Mouse (Mus musculus) C2C12 (cell line): Measurements from ENCODE around the gene Fmnl3.

Experiments
- CTCF ChIP-seq: IDR thresholded peaks from one replicate; pipeline ENCODE4 v1.5.1; 2011; ENCODE audit not compliant: control insufficient read depth, insufficient read depth, insufficient read length
- FOSL1 ChIP-seq: IDR thresholded peaks from one replicate; pipeline ENCODE4 v1.8.0; 2011; ENCODE audit warnings: mild to moderate bottlenecking, low read length; ENCODE audit not compliant: poor library complexity, insufficient read depth, severe bottlenecking
- MAX ChIP-seq: IDR thresholded peaks from one replicate; pipeline ENCODE4 v1.6.1; 2011; ENCODE audit warnings: mild to moderate bottlenecking, control low read depth
- MYOD1 ChIP-seq: IDR thresholded peaks from one replicate; pipeline ENCODE4 v1.6.1; 2011; ENCODE audit warnings: low read depth; ENCODE audit not compliant: control insufficient read depth, insufficient read length
- USF1 ChIP-seq: IDR thresholded peaks from one replicate; pipeline ENCODE4 v1.6.1; 2011; ENCODE audit warnings: low read depth, mild to moderate bottlenecking, control low read depth, moderate library complexity

DNA sequence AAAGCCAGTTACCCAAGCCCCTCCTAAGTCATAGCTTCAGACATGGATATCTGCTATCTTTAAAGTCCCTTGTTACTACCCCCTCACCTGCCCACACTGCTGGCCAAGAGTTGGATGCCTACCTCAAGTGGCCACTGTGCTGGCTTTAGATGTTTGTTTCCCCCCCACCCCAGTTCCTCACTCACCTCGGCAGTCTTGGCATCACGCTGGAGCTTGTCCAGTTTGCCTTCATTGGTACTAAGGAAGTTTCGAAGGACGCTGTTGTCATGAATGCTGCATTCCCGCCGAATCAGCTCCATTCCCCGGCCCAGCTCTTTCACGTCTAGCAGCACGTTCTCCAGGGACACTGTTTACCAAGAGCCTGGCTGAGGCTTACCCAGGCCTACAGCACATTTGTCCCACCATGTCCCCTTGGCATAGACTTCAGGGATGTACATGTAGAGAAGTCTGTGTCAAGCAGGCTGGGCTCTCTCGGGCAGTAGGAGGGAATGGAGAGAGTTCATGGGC is 50.1 kb downstream of the Fmnl3 start:
- TF ChIP-seq CTCF (no peak), USF1 (no peak), MYOD1 (no peak), FOSL1 (no peak), MAX (no peak)
